Mouse (Mus musculus) thymus, adult 2 months (tissue): ENCODE data around the gene Olfr360. TPM values are rescaled to one million over a fixed set of nuclear protein-coding genes. Genes with fewer than 3 reads are reported as not detected.
"Not testable (repeated sequence)": the region's sequence is repeated elsewhere in the genome, so short reads cannot be mapped to it uniquely, and the experiment has no call there.

ENCODE experiments used
- DNase-seq: peaks from one replicate; pipeline ENCODE4 v3.0.0; 2021
- H3K27ac ChIP-seq: fragments of 200-500 bp; 2 replicates; pipeline ENCODE4 v1.5.1; 2012; ENCODE audit warnings: low read length, control low read depth; ENCODE audit not compliant: control insufficient read depth, insufficient read depth
- H3K27me3 ChIP-seq: fragments of 200-500 bp; 2 replicates; pipeline ENCODE4 v1.6.1; 2012; ENCODE audit warnings: mild to moderate bottlenecking, low read length, moderate library complexity, mixed read lengths; ENCODE audit not compliant: control insufficient read depth, insufficient read depth
- H3K36me3 ChIP-seq: fragments of 200-500 bp; 2 replicates; pipeline ENCODE4 v1.6.1; 2012; ENCODE audit warnings: mild to moderate bottlenecking, low read length, moderate library complexity; ENCODE audit not compliant: control insufficient read depth, insufficient read depth
- H3K4me1 ChIP-seq: fragments of 200-500 bp; replicated peaks from 2 replicates; pipeline ENCODE4 v1.6.1; 2012; ENCODE audit warnings: low read length; ENCODE audit not compliant: control insufficient read depth, insufficient read depth
- H3K4me3 ChIP-seq: fragments of 200-500 bp; 2 replicates; pipeline ENCODE4 v1.5.1; 2012; ENCODE audit warnings: mild to moderate bottlenecking, low read length, control low read depth, moderate library complexity; ENCODE audit not compliant: control insufficient read depth, insufficient read depth
- CTCF ChIP-seq: fragments of 200-500 bp; IDR thresholded peaks from 2 replicates; pipeline ENCODE4 v1.5.1; 2012; ENCODE audit warnings: mild to moderate bottlenecking, control low read depth, low read length, moderate library complexity, borderline replicate concordance; ENCODE audit not compliant: control insufficient read depth, poor library complexity, insufficient read depth; ENCODE audit errors: extremely low read depth
- POLR2A ChIP-seq: fragments of 200-500 bp; IDR thresholded peaks from 2 replicates; pipeline ENCODE4 v1.6.1; 2012; ENCODE audit warnings: mild to moderate bottlenecking, low read length, control low read depth, moderate library complexity; ENCODE audit not compliant: control insufficient read depth, poor library complexity, insufficient read depth; ENCODE audit errors: extremely low read depth
- WGBS: fragments of 180-500 bp; shearing (Covaris S2); methylation state at CpG from one replicate; pipeline ENCODE4 v1.1.7; 2018; 5-methylcytosine and 5-hydroxymethylcytosine counted together
- polyA plus RNA-seq: library from polyadenylated mRNA; depleted of rRNA; stranded (reverse); fragments of >200 nt; gene quantifications from 2 replicates; pipeline ENCODE4 v1.2.3, GENCODE M21; 2012; rRNA removed

The Olfr360 gene
- not detected in 2 replicates for polyA plus RNA-seq

DNA sequence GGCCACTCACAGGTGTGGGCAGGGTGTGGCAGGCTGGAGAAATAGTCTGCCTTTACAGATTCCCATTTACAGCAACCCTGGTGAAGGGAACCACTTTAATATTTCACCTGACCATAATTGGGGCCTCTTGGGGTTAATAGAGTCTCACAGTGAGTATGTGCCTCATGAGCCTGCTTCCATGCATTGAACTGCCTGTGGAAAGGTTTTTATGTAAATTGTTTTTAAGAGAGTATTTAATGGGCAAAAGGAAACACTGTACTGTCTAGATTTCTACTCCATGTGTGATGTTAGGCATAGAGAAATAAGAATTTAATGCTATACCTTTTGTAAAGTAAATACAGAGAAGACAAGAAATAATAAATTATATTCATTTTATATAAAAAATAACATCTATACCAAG, at the start of gene Olfr360:
Olfr360 (plus strand) TSS at position 301 of the 400 bp plus-strand sequence.
- TF ChIP-seq CTCF (no peak), POLR2A (no peak)
- Histone ChIP-seq H3K27ac (no peak within 1 kb of the TSS), H3K36me3 (no peaks in the 10 kb centered on the region), H3K4me3 (no peak within 1 kb of the TSS), H3K27me3 (no peaks in the 10 kb centered on the region), H3K4me1 (no peaks in the 10 kb centered on the region)
- no peak for DNase-seq

- H3K36me3 ChIP-seq, H3K4me1 ChIP-seq, H3K27me3 ChIP-seq, DNase-seq, H3K27ac ChIP-seq, H3K4me3 ChIP-seq: not testable (repeated sequence)
- WGBS = 83% methylated on average over 1 of the region's 1 CpGs
Observed at GRCm38 (mm10) chr2:37089190-37089589, 23.6 kb downstream of the Olfr360 start, which contains the start of gene Olfr361. Gene Olfr361 (minus strand): TSS chr2:37089290.

- DNase-seq = no peak
- no peak for TF ChIP-seq POLR2A
- no peak for TF ChIP-seq CTCF
- Histone ChIP-seq H3K27me3 (no peaks in the 10 kb centered on the region), H3K4me3 (no peak within 1 kb of the TSS), H3K36me3 (no peaks in the 10 kb centered on the region), H3K4me1 (no peaks in the 10 kb centered on the region), H3K27ac (no peak within 1 kb of the TSS)
- 98% methylated on average over 1 of the region's 1 CpGs for WGBS
Observed at GRCm38 (mm10) chr2:37117810-37118209, 52.3 kb downstream of the Olfr360 start, which contains the start of gene Olfr362. Gene Olfr362 (minus strand): TSS chr2:37117910.

Other genes starting within 250 kb of the Olfr360 start
- not detected in 2 replicates for gene Olfr3, start 248.7 kb upstream of the Olfr360 start, polyA plus RNA-seq
- gene Olfr350, start 219.4 kb upstream of the Olfr360 start, polyA plus RNA-seq = not detected in 2 replicates
- gene Olfr351, start 203.1 kb upstream of the Olfr360 start, polyA plus RNA-seq = not detected in 2 replicates
- gene Olfr352, start 197.3 kb upstream of the Olfr360 start, polyA plus RNA-seq = not detected in 2 replicates
- gene Olfr353, start 172.8 kb upstream of the Olfr360 start, polyA plus RNA-seq = not detected in 2 replicates
- gene Olfr354, start 160.1 kb upstream of the Olfr360 start, polyA plus RNA-seq = not detected in 2 replicates
- gene Olfr355, start 136.8 kb upstream of the Olfr360 start, polyA plus RNA-seq = not detected in 2 replicates
- not detected in 2 replicates for gene Olfr356, start 128.6 kb upstream of the Olfr360 start, polyA plus RNA-seq
- not detected in 2 replicates for gene Olfr357, start 71.9 kb upstream of the Olfr360 start, polyA plus RNA-seq
- not detected in 2 replicates for gene Olfr358, start 56.4 kb upstream of the Olfr360 start, polyA plus RNA-seq
- gene Olfr361, start 23.5 kb downstream of the Olfr360 start, polyA plus RNA-seq = not detected in 2 replicates
- not detected in 2 replicates for gene Olfr362, start 52.2 kb downstream of the Olfr360 start, polyA plus RNA-seq
- gene Olfr364-ps1, start 73.6 kb downstream of the Olfr360 start, polyA plus RNA-seq = not detected in 2 replicates
- gene Olfr365, start 122.5 kb downstream of the Olfr360 start, polyA plus RNA-seq = not detected in 2 replicates
- not detected in 2 replicates for gene Olfr366, start 145.8 kb downstream of the Olfr360 start, polyA plus RNA-seq